Mouse (Mus musculus) left cerebral cortex, adult 9 months (tissue): ENCODE results near the gene Pon2.
"Not testable (repeated sequence)": the region's sequence is repeated elsewhere in the genome, so short reads cannot be mapped to it uniquely, and the experiment has no call there.

ENCODE experiments used
- DNase-seq, 2 experiments: peaks; one replicate each; pipeline ENCODE4 v3.0.0; 2022; ENCODE audit warnings: low spot score in 2 of 2

Pon2 gene

DNA sequence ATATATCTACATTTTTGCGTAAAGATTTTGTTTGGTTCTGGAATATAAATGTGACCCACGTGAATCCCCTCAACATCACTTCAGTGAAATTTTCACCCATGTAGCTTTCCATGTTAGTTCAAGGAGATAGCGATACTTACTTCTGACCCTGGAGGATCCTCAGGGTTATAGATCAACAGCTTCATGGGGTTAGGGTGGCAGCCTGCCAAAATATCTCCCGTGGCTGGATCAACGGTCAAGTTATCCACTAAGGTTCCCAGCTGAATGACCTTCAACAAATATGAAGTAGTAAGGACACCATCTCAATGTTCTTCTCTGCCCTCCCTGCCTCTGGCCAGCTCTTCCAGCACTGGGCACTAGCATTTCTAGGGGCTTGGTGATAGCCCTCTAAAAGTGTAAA lies 68.0 kb downstream of the Pon2 start:
- DNase-seq, result no peak

DNA sequence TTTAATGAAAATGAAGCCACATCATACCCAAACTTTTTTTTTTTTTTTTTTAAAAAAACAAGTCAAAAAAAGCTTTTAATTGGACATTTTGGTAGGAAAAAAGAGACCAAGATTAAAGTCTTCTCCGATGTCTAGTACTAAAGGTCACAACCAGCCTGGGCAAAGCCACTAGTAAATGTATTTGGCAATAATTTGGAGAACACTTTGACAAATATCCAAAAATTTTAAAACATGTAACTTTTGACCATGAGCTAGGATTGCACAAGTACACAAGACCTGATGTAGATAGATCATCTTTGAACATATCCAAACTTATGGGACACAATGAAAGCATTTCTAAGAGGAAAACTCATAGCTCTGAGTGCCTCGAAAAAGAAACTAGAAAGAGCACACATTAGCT lies 74.7 kb downstream of the Pon2 start:
- not testable (repeated sequence) for DNase-seq

- no peak for DNase-seq
Observed at GRCm38 (mm10) chr6:5222080-5222479, 76.2 kb downstream of the Pon2 start.

- DNase-seq, result no peak
Observed at GRCm38 (mm10) chr6:5218190-5218589, 80.1 kb downstream of the Pon2 start.
